Mouse (Mus musculus): Measurements from ENCODE around the gene Ifit1bl1. TPM values are rescaled to one million over a fixed set of nuclear protein-coding genes. Genes with fewer than 3 reads are reported as not detected.
"Not testable (repeated sequence)": the region's sequence is repeated elsewhere in the genome, so short reads cannot be mapped to it uniquely, and the experiment has no call there.

The Ifit1bl1 gene
- polyA plus RNA-seq, 1 experiment from 2014 or later, result 0.09 TPM

DNA sequence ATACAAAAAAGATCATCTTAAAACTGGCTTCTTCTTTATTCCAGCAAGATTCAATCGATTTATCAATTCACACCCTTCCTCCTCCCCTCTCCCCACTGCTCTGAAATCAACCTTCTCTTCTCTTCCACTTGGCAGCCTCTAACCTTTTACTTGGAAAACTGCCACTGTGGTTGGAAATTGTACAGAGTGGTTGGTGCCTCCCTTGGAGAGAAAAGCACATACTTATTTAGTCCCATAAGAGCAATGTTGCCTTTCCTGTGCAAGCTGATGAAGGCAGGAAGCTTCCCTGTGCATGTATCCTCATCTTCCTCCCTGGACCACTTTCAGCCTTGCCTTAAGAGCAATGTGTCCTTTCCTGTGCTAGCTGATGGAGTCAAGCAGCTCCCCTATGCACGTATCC is 3.4 kb downstream of the Ifit1bl1 start:
- ATAC-seq (ENCODE audit: low read depth), result no peak
- 57% methylated on average over 2 of the region's 2 CpGs for whole genome bisulfite sequencing (ENCODE audit: insufficient replicate concordance)
- H3K4me2 ChIP-seq (ENCODE audit: low read depth, low read length), result no peak overlapping the region

DNA sequence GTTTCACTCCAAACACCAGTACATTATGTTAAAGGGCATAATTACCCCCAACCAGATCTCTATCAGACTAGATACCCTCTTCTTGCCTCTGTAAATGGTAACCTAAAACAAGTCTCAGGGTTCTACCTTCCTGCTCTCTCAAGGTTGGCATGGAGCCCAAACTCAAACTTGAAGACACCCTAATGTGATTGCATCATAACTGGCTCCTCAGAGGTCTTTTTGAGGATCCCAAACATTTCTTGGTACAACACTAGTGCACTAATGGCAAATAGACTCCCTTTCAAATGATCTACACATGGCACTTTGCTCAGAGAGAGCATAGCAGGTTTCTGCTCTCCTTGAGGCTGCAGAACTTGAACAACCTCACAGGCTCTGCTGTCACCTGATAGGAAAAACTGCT is 4.9 kb downstream of the Ifit1bl1 start:
- no peak for ATAC-seq (ENCODE audit: low read depth)

More for the DNA sequence above, 3.4 kb downstream of the Ifit1bl1 start:
- Histone ChIP-seq H3K4me3 (ENCODE audit: low read depth, low read length) (no peak overlapping the region), H3K27ac (ENCODE audit: low read length) (no peak overlapping the region), H3K4me1 (ENCODE audit: control insufficient read depth, low read depth, low read length) (no peaks in the 10 kb centered on the region), H3K36me3 (ENCODE audit: control insufficient read depth, insufficient read depth) (no peaks in the 10 kb centered on the region), H3K27me3 (ENCODE audit: control insufficient read depth, insufficient read depth, low read depth, low read length) (no peaks in the 10 kb centered on the region), H3K9me3 (replicated peaks; ENCODE audit: control insufficient read depth, low read length) (no peaks in the 10 kb centered on the region), H3K9ac (ENCODE audit: low read depth, low read length) (no peak overlapping the region)

DNA sequence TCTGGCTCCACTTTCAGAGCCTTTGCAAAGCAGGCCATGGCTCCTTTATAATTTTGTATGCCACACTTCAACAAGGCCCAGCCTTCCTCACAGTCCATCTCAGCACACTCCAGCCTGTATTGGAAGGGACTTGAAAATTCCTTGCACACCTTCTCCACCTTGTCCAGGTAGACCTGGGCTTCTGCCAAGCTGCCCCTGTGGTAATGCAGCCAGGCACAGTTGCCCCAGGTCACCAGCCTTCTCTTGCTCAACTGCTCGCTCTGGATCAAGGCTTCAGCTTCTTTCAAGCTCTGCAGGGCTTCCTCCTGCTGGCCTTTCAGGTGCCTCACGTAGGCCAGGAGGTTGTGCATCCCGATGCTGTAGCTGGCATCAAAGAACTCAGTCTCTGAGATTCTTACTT is 7.2 kb downstream of the Ifit1bl1 start:
- not testable (repeated sequence) for H3K36me3 ChIP-seq (ENCODE audit: control insufficient read depth, insufficient read depth); H3K9ac ChIP-seq (ENCODE audit: low read depth, low read length); H3K4me1 ChIP-seq (ENCODE audit: control insufficient read depth, low read depth, low read length); ATAC-seq (ENCODE audit: low read depth); H3K4me2 ChIP-seq (ENCODE audit: low read depth, low read length); H3K9me3 ChIP-seq (replicated peaks; ENCODE audit: control insufficient read depth, low read length); H3K27ac ChIP-seq (ENCODE audit: low read length); H3K4me3 ChIP-seq (ENCODE audit: low read depth, low read length); H3K27me3 ChIP-seq (ENCODE audit: control insufficient read depth, insufficient read depth, low read depth, low read length)
- 56% methylated on average over 3 of the region's 3 CpGs for WGBS (ENCODE audit: insufficient replicate concordance)

More for the DNA sequence above, 4.9 kb downstream of the Ifit1bl1 start:
- H3K4me2 ChIP-seq (ENCODE audit: low read depth, low read length), result no peak overlapping the region
- no peaks in the 10 kb centered on the region for H3K36me3 ChIP-seq (ENCODE audit: control insufficient read depth, insufficient read depth)
- no peaks in the 10 kb centered on the region for H3K27me3 ChIP-seq (ENCODE audit: control insufficient read depth, insufficient read depth, low read depth, low read length)
- no peak overlapping the region for H3K9ac ChIP-seq (ENCODE audit: low read depth, low read length)
- H3K27ac ChIP-seq (ENCODE audit: low read length), result no peak overlapping the region
- no peaks in the 10 kb centered on the region for H3K4me1 ChIP-seq (ENCODE audit: control insufficient read depth, low read depth, low read length)
- H3K4me3 ChIP-seq (ENCODE audit: low read depth, low read length), result no peak overlapping the region
- no peaks in the 10 kb centered on the region for H3K9me3 ChIP-seq (replicated peaks; ENCODE audit: control insufficient read depth, low read length)

DNA sequence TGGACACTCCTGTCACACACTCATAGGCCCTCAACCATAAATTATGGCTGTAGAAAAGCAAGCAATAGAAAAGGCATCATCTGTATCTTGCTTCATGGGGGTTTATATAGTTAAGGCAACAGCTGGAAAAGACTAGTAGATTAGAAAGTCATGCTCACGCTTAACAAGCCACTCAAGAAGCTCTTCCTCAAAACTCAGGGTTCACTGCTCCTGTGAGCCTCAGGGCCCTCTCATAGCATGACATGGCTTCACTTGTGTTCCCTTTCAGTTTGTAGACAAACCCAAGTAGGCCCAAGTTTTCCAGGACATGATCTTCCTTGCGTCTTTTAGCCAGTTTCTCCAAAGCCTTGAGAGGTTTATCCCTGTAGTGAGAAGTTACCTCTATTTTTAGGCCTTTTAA is 8.3 kb downstream of the Ifit1bl1 start:
- H3K4me1 ChIP-seq (ENCODE audit: control insufficient read depth, low read depth, low read length), result no peaks in the 10 kb centered on the region
- no peak overlapping the region for H3K27ac ChIP-seq (ENCODE audit: low read length)
- 59% methylated on average over 2 of the region's 2 CpGs for WGBS (ENCODE audit: insufficient replicate concordance)
- H3K36me3 ChIP-seq (ENCODE audit: control insufficient read depth, insufficient read depth), result no peaks in the 10 kb centered on the region
- no peak overlapping the region for H3K4me2 ChIP-seq (ENCODE audit: low read depth, low read length)
- no peaks in the 10 kb centered on the region for H3K27me3 ChIP-seq (ENCODE audit: control insufficient read depth, insufficient read depth, low read depth, low read length)
- H3K9me3 ChIP-seq (replicated peaks; ENCODE audit: control insufficient read depth, low read length), result no peaks in the 10 kb centered on the region
- H3K9ac ChIP-seq (ENCODE audit: low read depth, low read length), result no peak overlapping the region
- H3K4me3 ChIP-seq (ENCODE audit: low read depth, low read length), result no peak overlapping the region
- no peak for ATAC-seq (ENCODE audit: low read depth)

DNA sequence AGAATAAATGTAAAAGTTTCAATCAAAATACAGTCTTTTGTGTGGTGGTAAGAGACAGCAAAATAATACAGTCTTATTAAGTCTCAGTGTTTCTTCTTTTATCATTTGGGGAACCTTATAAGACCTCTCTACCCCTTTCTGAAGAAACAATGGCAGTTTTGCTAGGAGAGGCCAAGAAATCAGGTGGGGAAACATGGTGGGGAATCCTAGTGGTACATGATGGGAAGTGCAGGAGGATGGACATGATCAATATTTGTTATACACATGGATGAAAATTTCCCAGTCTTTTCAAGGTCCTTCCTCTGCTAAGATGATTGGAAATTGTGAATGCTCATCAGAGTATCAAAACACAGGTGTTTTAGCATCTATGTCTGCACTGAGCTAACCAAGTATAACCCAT is 12.8 kb downstream of the Ifit1bl1 start:
- no peak overlapping the region for H3K4me2 ChIP-seq (ENCODE audit: low read depth, low read length)
- ATAC-seq (ENCODE audit: low read depth), result no peak
- no peaks in the 10 kb centered on the region for H3K4me1 ChIP-seq (ENCODE audit: control insufficient read depth, low read depth, low read length)
- H3K27ac ChIP-seq (ENCODE audit: low read length), result no peak overlapping the region
- H3K9me3 ChIP-seq (replicated peaks; ENCODE audit: control insufficient read depth, low read length), result no peaks in the 10 kb centered on the region
- no peak overlapping the region for H3K4me3 ChIP-seq (ENCODE audit: low read depth, low read length)
- H3K9ac ChIP-seq (ENCODE audit: low read depth, low read length), result no peak overlapping the region
- no peaks in the 10 kb centered on the region for H3K27me3 ChIP-seq (ENCODE audit: control insufficient read depth, insufficient read depth, low read depth, low read length)
- no peaks in the 10 kb centered on the region for H3K36me3 ChIP-seq (ENCODE audit: control insufficient read depth, insufficient read depth)

DNA sequence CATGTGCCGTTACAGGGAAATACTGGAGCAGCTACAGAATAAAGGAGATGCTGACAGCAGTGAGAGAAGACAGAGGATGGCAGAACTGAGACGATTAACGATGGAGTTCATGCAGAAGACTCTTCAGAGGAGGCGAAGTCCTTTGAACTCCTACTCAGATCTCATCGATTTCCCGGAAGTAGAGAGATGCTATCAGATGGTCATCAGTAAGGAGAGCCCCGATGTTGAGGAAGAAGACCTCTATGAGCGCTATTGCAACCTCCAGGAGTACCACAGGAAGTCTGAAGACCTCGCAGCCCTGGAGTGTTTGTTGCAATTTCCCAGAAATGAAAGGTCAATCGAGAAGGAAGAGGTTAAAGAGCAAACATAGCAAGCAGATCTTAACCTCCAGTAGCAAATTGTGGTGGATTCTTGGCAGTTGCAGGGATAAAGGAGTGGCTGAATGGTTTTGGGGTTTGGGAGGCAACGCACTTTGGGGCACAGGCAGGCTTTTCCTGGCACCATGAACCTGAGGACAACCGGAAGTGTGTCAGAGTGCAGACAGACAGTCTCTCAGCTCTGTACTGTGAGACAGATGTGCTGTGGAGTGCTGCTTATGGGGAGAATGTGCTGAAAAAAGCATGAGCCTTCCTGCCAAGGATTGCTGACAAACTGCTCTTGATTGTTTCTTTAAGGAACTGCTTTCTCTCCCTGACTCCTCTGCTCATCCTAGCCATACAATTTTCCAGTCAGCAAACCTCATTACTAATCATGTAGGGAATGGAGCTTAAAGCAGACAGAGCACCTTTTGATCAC is 13.7 kb downstream of the Ifit1bl1 start:
- H3K27me3 ChIP-seq (ENCODE audit: control insufficient read depth, insufficient read depth, low read depth, low read length); H3K36me3 ChIP-seq (ENCODE audit: control insufficient read depth, insufficient read depth); H3K9me3 ChIP-seq (replicated peaks; ENCODE audit: control insufficient read depth, low read length); ATAC-seq (ENCODE audit: low read depth); H3K27ac ChIP-seq (ENCODE audit: low read length); H3K4me3 ChIP-seq (ENCODE audit: low read depth, low read length); H3K9ac ChIP-seq (ENCODE audit: low read depth, low read length); H3K4me2 ChIP-seq (ENCODE audit: low read depth, low read length); H3K4me1 ChIP-seq (ENCODE audit: control insufficient read depth, low read depth, low read length): not testable (repeated sequence)
- WGBS (ENCODE audit: insufficient replicate concordance), result 54% methylated on average over 6 of the region's 12 CpGs

DNA sequence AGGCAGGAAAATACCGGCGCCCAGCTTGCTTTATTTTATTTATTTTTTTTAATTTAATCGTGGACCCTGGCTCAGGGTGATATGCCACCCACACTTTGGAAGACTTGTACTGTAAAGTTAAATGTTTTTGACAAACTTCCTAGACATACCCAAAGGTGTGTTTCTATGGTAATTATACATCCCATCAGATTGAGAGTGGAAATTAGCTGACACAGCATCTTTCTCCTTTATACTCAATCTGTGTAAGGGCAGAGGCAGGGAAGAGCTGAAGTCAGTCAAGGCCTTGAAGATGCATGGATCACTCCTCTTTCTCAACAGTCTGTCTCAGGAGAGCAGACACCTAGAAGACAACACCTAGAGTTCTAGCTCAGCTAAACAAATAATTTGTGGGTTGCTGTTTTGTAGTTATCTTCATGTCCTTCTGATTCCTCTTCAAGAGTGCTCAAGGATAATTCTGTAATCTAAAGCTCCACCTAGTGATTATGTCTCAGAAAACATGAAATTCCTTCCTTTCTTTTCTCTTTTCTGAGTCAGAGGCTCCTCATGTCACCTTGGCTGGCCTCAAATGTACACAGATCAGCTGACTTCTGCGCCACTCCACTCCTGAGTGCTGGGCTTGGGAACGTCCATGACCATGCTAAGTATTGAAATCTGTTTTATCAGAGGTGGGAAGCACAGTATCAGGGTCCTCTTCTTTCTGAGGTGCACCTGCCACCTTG is 15.9 kb downstream of the Ifit1bl1 start:
- H3K4me3 ChIP-seq (ENCODE audit: low read depth, low read length); ATAC-seq (ENCODE audit: low read depth); H3K27me3 ChIP-seq (ENCODE audit: control insufficient read depth, insufficient read depth, low read depth, low read length); H3K4me1 ChIP-seq (ENCODE audit: control insufficient read depth, low read depth, low read length); H3K27ac ChIP-seq (ENCODE audit: low read length); H3K9me3 ChIP-seq (replicated peaks; ENCODE audit: control insufficient read depth, low read length); H3K4me2 ChIP-seq (ENCODE audit: low read depth, low read length); H3K9ac ChIP-seq (ENCODE audit: low read depth, low read length); H3K36me3 ChIP-seq (ENCODE audit: control insufficient read depth, insufficient read depth): not testable (repeated sequence)
- 49% methylated on average over 5 of the region's 5 CpGs for WGBS (ENCODE audit: insufficient replicate concordance)

DNA sequence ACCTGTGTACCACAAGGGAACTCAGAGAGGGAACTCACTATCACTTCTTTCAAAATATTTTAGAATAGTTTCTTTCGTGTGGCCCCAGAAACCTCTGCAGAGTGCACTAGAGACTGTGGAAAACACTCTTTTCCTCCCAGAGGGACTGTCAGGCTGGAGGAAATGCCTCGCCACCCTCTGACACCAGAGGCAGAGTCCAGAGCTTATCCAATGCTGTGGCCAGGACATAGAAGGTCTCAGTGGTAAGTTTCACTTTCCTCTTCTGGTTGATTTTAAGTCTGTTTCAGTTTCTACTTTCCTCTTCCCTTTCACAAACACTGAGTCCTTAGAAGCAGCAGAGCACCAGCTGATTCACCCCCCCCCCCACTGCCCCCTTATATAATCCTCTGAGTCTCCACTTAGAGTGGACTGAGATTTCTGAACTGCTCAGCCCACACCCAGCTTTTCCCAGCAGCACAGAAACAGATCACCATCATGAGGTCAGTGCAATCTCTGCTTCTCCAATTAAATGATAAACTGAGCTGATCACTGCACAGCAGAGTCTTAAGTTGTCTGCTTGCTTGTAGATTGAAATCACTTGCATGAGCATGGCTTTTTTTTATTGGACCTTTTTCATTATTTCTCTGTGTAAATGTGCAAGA is 18.5 kb downstream of the Ifit1bl1 start, which contains the start of gene Ifit3:
Gene Ifit3, plus strand, starts transcription at position 406 of the 641 bp plus-strand sequence.
- not testable (repeated sequence) for H3K27ac ChIP-seq (ENCODE audit: low read length); H3K9me3 ChIP-seq (replicated peaks; ENCODE audit: control insufficient read depth, low read length); H3K4me1 ChIP-seq (ENCODE audit: control insufficient read depth, low read depth, low read length); H3K4me3 ChIP-seq (ENCODE audit: low read depth, low read length); H3K4me2 ChIP-seq (ENCODE audit: low read depth, low read length); H3K27me3 ChIP-seq (ENCODE audit: control insufficient read depth, insufficient read depth, low read depth, low read length); H3K9ac ChIP-seq (ENCODE audit: low read depth, low read length); H3K36me3 ChIP-seq (ENCODE audit: control insufficient read depth, insufficient read depth)
- ATAC-seq (ENCODE audit: low read depth), result peak; percentile 70
- 25% methylated on average over 2 of the region's 2 CpGs for WGBS (ENCODE audit: insufficient replicate concordance)

DNA sequence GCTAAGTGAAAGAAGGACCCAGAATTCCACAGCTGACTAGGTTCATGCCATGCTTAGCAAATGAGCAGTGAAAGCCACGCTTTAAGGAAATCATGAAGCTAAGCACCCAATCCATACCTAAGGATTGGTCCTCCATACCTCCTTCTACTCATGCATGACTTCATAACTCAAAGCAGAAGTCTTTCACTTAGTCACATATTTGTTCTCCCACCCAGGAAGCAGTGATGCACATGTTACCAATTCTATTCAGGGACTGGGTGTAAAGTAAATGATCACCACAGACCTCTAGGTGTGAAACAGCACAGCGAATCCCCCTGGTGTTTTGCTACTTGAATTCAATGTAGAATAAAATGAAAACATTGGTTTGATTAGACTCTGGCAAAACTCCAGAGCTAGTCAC is 19.1 kb downstream of the Ifit1bl1 start:
- ATAC-seq (ENCODE audit: low read depth), result not testable (repeated sequence)

More for the DNA sequence above, 19.1 kb downstream of the Ifit1bl1 start:
- H3K36me3 ChIP-seq (ENCODE audit: control insufficient read depth, insufficient read depth); H3K27ac ChIP-seq (ENCODE audit: low read length); H3K4me1 ChIP-seq (ENCODE audit: control insufficient read depth, low read depth, low read length); H3K9ac ChIP-seq (ENCODE audit: low read depth, low read length); H3K4me3 ChIP-seq (ENCODE audit: low read depth, low read length); H3K9me3 ChIP-seq (replicated peaks; ENCODE audit: control insufficient read depth, low read length); H3K4me2 ChIP-seq (ENCODE audit: low read depth, low read length); H3K27me3 ChIP-seq (ENCODE audit: control insufficient read depth, insufficient read depth, low read depth, low read length): not testable (repeated sequence)
- WGBS (ENCODE audit: insufficient replicate concordance), result 68% methylated on average over 2 of the region's 2 CpGs

Data from liver, embryonic 16.5 days (tissue).